Mouse (Mus musculus): Measurements from ENCODE around the gene Ccl9. TPM values are rescaled to one million over a fixed set of nuclear protein-coding genes. Genes with fewer than 3 reads are reported as not detected.

The Ccl9 gene
- polyA plus RNA-seq, 1 experiment from 2014 or later = 4.7 TPM

- ATAC-seq (replicated peaks; ENCODE audit: low FRiP score) = no peak
- H3K27ac ChIP-seq = no peak overlapping the region
These were observed 19.4 kb upstream of the Ccl9 start for GRCm38 (mm10) chr11:83597796-83598195.

GRCm38 (mm10) chr11:83595669-83596455, 17.4 kb upstream of the Ccl9 start:
- ATAC-seq (replicated peaks; ENCODE audit: low FRiP score) = no peak
- H3K36me3 ChIP-seq = no peaks in the 10 kb centered on the region
- no peak overlapping the region for H3K4me3 ChIP-seq (replicated peaks)

More at GRCm38 (mm10) chr11:83597796-83598195, 19.4 kb upstream of the Ccl9 start:
- H3K27me3 ChIP-seq = no peaks in the 10 kb centered on the region
- no peaks in the 10 kb centered on the region for H3K9me3 ChIP-seq (replicated peaks)
- 91% methylated on average over 7 of the region's 7 CpGs for WGBS
- H3K4me3 ChIP-seq (replicated peaks) = no peak overlapping the region
- H3K4me1 ChIP-seq = 0 out of 2 replicates have a peak, but pooled peaks cover 3% of the 10 kb centered on the region
- no peaks in the 10 kb centered on the region for H3K36me3 ChIP-seq
- no peak overlapping the region for H3K4me2 ChIP-seq
- H3K9ac ChIP-seq = no peak overlapping the region

GRCm38 (mm10) chr11:83593453-83593852, 15.0 kb upstream of the Ccl9 start:
- Histone ChIP-seq H3K36me3 (no peaks in the 10 kb centered on the region), H3K4me2 (no peak overlapping the region), H3K27ac (no peak overlapping the region), H3K4me3 (replicated peaks) (no peak overlapping the region), H3K27me3 (no peaks in the 10 kb centered on the region), H3K9ac (no peak overlapping the region), H3K9me3 (replicated peaks) (no peaks in the 10 kb centered on the region), H3K4me1 (0 out of 2 replicates have a peak, but pooled peaks cover 5% of the 10 kb centered on the region)
- WGBS = 91% methylated on average over 5 of the region's 5 CpGs
- no peak for ATAC-seq (replicated peaks; ENCODE audit: low FRiP score)

More at GRCm38 (mm10) chr11:83595669-83596455, 17.4 kb upstream of the Ccl9 start:
- Histone ChIP-seq H3K9ac (no peak overlapping the region), H3K9me3 (replicated peaks) (no peaks in the 10 kb centered on the region), H3K4me1 (0 out of 2 replicates have a peak, but pooled peaks cover 5% of the 10 kb centered on the region), H3K27ac (no peak overlapping the region), H3K27me3 (no peaks in the 10 kb centered on the region), H3K4me2 (no peak overlapping the region)
- WGBS = 79% methylated on average over 7 of the region's 7 CpGs

GRCm38 (mm10) chr11:83592853-83593252, 14.4 kb upstream of the Ccl9 start, which contains the start of gene Ccl6:
Gene Ccl6, minus strand, starts transcription at chr11:83593087.
- H3K36me3 ChIP-seq = no peaks in the 10 kb centered on the region
- 0 out of 2 replicates have a peak, but pooled peaks cover 5% of the 10 kb centered on the region for H3K4me1 ChIP-seq
- no peaks in the 10 kb centered on the region for H3K27me3 ChIP-seq
- no peak within 1 kb of the TSS for H3K4me3 ChIP-seq (replicated peaks)
- H3K27ac ChIP-seq = no peak within 1 kb of the TSS
- H3K9me3 ChIP-seq (replicated peaks) = no peaks in the 10 kb centered on the region
- no peak for ATAC-seq (replicated peaks; ENCODE audit: low FRiP score)
- 37% methylated on average over 2 of the region's 2 CpGs for WGBS
- no peak within 1 kb of the TSS for H3K9ac ChIP-seq
- no peak within 1 kb of the TSS for H3K4me2 ChIP-seq

- 79% methylated on average over 2 of the region's 2 CpGs for WGBS
- no peak overlapping the region for H3K27ac ChIP-seq
- H3K4me3 ChIP-seq (replicated peaks) = no peak overlapping the region
- H3K9ac ChIP-seq = no peak overlapping the region
- H3K36me3 ChIP-seq = no peaks in the 10 kb centered on the region
- H3K4me1 ChIP-seq = peaks cover 13% of the 10 kb centered on the region
- no peak overlapping the region for H3K4me2 ChIP-seq
- no peaks in the 10 kb centered on the region for H3K27me3 ChIP-seq
- no peaks in the 10 kb centered on the region for H3K9me3 ChIP-seq (replicated peaks)
- ATAC-seq (replicated peaks; ENCODE audit: low FRiP score) = no peak
These were observed 5.8 kb upstream of the Ccl9 start for GRCm38 (mm10) chr11:83584232-83584631.

- H3K9ac ChIP-seq = no peak overlapping the region
- H3K27me3 ChIP-seq = no peaks in the 10 kb centered on the region
- H3K27ac ChIP-seq = no peak overlapping the region
- no peak for ATAC-seq (replicated peaks; ENCODE audit: low FRiP score)
- no peak overlapping the region for H3K4me3 ChIP-seq (replicated peaks)
- no peaks in the 10 kb centered on the region for H3K9me3 ChIP-seq (replicated peaks)
- no peaks in the 10 kb centered on the region for H3K36me3 ChIP-seq
- H3K4me2 ChIP-seq = no peak overlapping the region
- peaks cover 13% of the 10 kb centered on the region for H3K4me1 ChIP-seq
These were observed 5.0 kb upstream of the Ccl9 start for GRCm38 (mm10) chr11:83583450-83583754.

- WGBS = 35% methylated on average over 4 of the region's 4 CpGs
- Histone ChIP-seq H3K9me3 (replicated peaks) (no peaks in the 10 kb centered on the region), H3K4me1 (peaks cover 13% of the 10 kb centered on the region), H3K27me3 (no peaks in the 10 kb centered on the region), H3K27ac (no peak overlapping the region), H3K36me3 (no peaks in the 10 kb centered on the region), H3K4me2 (no peak overlapping the region), H3K4me3 (replicated peaks) (no peak overlapping the region), H3K9ac (no peak overlapping the region)
- no peak for ATAC-seq (replicated peaks; ENCODE audit: low FRiP score)
These were observed 4.4 kb upstream of the Ccl9 start for GRCm38 (mm10) chr11:83582626-83583449.

GRCm38 (mm10) chr11:83581626-83582610, 3.5 kb upstream of the Ccl9 start:
- H3K4me2 ChIP-seq = no peak overlapping the region
- H3K36me3 ChIP-seq = no peaks in the 10 kb centered on the region
- no peak overlapping the region for H3K27ac ChIP-seq
- no peak overlapping the region for H3K9ac ChIP-seq
- no peaks in the 10 kb centered on the region for H3K27me3 ChIP-seq
- no peaks in the 10 kb centered on the region for H3K9me3 ChIP-seq (replicated peaks)
- peaks cover 13% of the 10 kb centered on the region for H3K4me1 ChIP-seq
- no peak for ATAC-seq (replicated peaks; ENCODE audit: low FRiP score)
- WGBS = 80% methylated on average over 4 of the region's 4 CpGs
- H3K4me3 ChIP-seq (replicated peaks) = no peak overlapping the region

- no peaks in the 10 kb centered on the region for H3K27me3 ChIP-seq
- H3K9ac ChIP-seq = no peak overlapping the region
- peaks cover 13% of the 10 kb centered on the region for H3K4me1 ChIP-seq
- H3K27ac ChIP-seq = no peak overlapping the region
- no peak for ATAC-seq (replicated peaks; ENCODE audit: low FRiP score)
- no peaks in the 10 kb centered on the region for H3K36me3 ChIP-seq
- H3K9me3 ChIP-seq (replicated peaks) = no peaks in the 10 kb centered on the region
- WGBS = 47% methylated on average over 1 of the region's 1 CpGs
- no peak overlapping the region for H3K4me3 ChIP-seq (replicated peaks)
- no peak overlapping the region for H3K4me2 ChIP-seq
These were observed 2.3 kb upstream of the Ccl9 start for GRCm38 (mm10) chr11:83580699-83581232.

GRCm38 (mm10) chr11:83578999-83579398, 563 bp upstream of the Ccl9 start:
- Histone ChIP-seq H3K27ac (no peak overlapping the region), H3K36me3 (no peaks in the 10 kb centered on the region), H3K9me3 (replicated peaks) (no peaks in the 10 kb centered on the region), H3K4me3 (replicated peaks) (no peak overlapping the region), H3K4me2 (no peak overlapping the region), H3K4me1 (peaks cover 13% of the 10 kb centered on the region), H3K9ac (no peak overlapping the region), H3K27me3 (no peaks in the 10 kb centered on the region)
- no peak for ATAC-seq (replicated peaks; ENCODE audit: low FRiP score)
- WGBS = 78% methylated on average over 3 of the region's 3 CpGs

GRCm38 (mm10) chr11:83576927-83577555, 1.4 kb downstream of the Ccl9 start:
- no peak for ATAC-seq (replicated peaks; ENCODE audit: low FRiP score)
- H3K9ac ChIP-seq = no peak overlapping the region
- no peak overlapping the region for H3K4me3 ChIP-seq (replicated peaks)
- peaks cover 6% of the 10 kb centered on the region for H3K4me1 ChIP-seq
- no peak overlapping the region for H3K27ac ChIP-seq
- no peaks in the 10 kb centered on the region for H3K36me3 ChIP-seq
- 84% methylated on average over 4 of the region's 4 CpGs for WGBS
- no peaks in the 10 kb centered on the region for H3K9me3 ChIP-seq (replicated peaks)
- no peak overlapping the region for H3K4me2 ChIP-seq
- no peaks in the 10 kb centered on the region for H3K27me3 ChIP-seq
